Mouse (Mus musculus): ENCODE measurements around the gene Rab12. TPM values are rescaled to one million over a fixed set of nuclear protein-coding genes. Genes with fewer than 3 reads are reported as not detected.

The Rab12 gene
- polyA plus RNA-seq, 1 experiment from 2014 or later, result 51.0 TPM

- H3K9ac ChIP-seq (ENCODE audit: low read depth, low read length), result no peak overlapping the region
- DNase-seq (ENCODE audit: low spot score) (no peak), ATAC-seq (replicated peaks; ENCODE audit: low FRiP score, low read depth) (no peak)
- TF ChIP-seq CTCF (IDR thresholded peaks at IDR 0.05; ENCODE audit: low read depth), result no peak
- no peak overlapping the region for H3K27ac ChIP-seq
- H3K9me3 ChIP-seq (replicated peaks; ENCODE audit: low read length), result no peaks in the 10 kb centered on the region
- no peak overlapping the region for H3K4me3 ChIP-seq (replicated peaks; ENCODE audit: low read depth, low read length)
- H3K4me2 ChIP-seq (ENCODE audit: low read length), result no peak overlapping the region
- no peaks in the 10 kb centered on the region for H3K27me3 ChIP-seq (ENCODE audit: insufficient read depth, low read length)
- no peaks in the 10 kb centered on the region for H3K4me1 ChIP-seq (replicated peaks; ENCODE audit: insufficient read depth, low read length)
- peaks cover 28% of the 10 kb centered on the region; the same call in 1 of the 2 replicates for H3K36me3 ChIP-seq (ENCODE audit: insufficient read depth, low read length)
- WGBS, result 87% methylated on average over 2 of the region's 2 CpGs
Observed at GRCm38 (mm10) chr17:66504248-66504647, 15.3 kb downstream of the Rab12 start.

- 64% methylated on average over 9 of the region's 9 CpGs for WGBS
- H3K36me3 ChIP-seq (ENCODE audit: insufficient read depth, low read length), result peaks cover 30% of the 10 kb centered on the region; the same call in 1 of the 2 replicates
Observed at GRCm38 (mm10) chr17:66503466-66503865, 16.1 kb downstream of the Rab12 start.

GRCm38 (mm10) chr17:66502865-66503264 lies 16.7 kb downstream of the Rab12 start:
- ATAC-seq (replicated peaks; ENCODE audit: low FRiP score, low read depth) (peak; percentile 81), DNase-seq (ENCODE audit: low spot score) (no peak)
- TF ChIP-seq CTCF (IDR thresholded peaks at IDR 0.05; ENCODE audit: low read depth), result no peak
- no peak overlapping the region for H3K4me2 ChIP-seq (ENCODE audit: low read length)
- H3K9ac ChIP-seq (ENCODE audit: low read depth, low read length), result no peak overlapping the region
- peaks cover 31% of the 10 kb centered on the region; the same call in 1 of the 2 replicates for H3K36me3 ChIP-seq (ENCODE audit: insufficient read depth, low read length)
- no peak overlapping the region for H3K27ac ChIP-seq
- no peak overlapping the region for H3K4me3 ChIP-seq (replicated peaks; ENCODE audit: low read depth, low read length)
- WGBS, result 70% methylated on average over 6 of the region's 6 CpGs
- no peaks in the 10 kb centered on the region for H3K4me1 ChIP-seq (replicated peaks; ENCODE audit: insufficient read depth, low read length)
- H3K9me3 ChIP-seq (replicated peaks; ENCODE audit: low read length), result no peaks in the 10 kb centered on the region
- H3K27me3 ChIP-seq (ENCODE audit: insufficient read depth, low read length), result no peaks in the 10 kb centered on the region

More at GRCm38 (mm10) chr17:66503466-66503865, 16.1 kb downstream of the Rab12 start:
- Histone ChIP-seq H3K9ac (ENCODE audit: low read depth, low read length) (no peak overlapping the region), H3K27ac (0 out of 2 replicates have a peak overlapping the region, but pooled peaks have one; percentile 6), H3K4me2 (ENCODE audit: low read length) (no peak overlapping the region), H3K4me1 (replicated peaks; ENCODE audit: insufficient read depth, low read length) (no peaks in the 10 kb centered on the region), H3K27me3 (ENCODE audit: insufficient read depth, low read length) (no peaks in the 10 kb centered on the region), H3K4me3 (replicated peaks; ENCODE audit: low read depth, low read length) (no peak overlapping the region), H3K9me3 (replicated peaks; ENCODE audit: low read length) (no peaks in the 10 kb centered on the region)
- no peak for TF ChIP-seq CTCF (IDR thresholded peaks at IDR 0.05; ENCODE audit: low read depth)
- DNase-seq (ENCODE audit: low spot score) (no peak), ATAC-seq (replicated peaks; ENCODE audit: low FRiP score, low read depth) (no peak)

GRCm38 (mm10) chr17:66498598-66498997 lies 20.9 kb downstream of the Rab12 start:
- Histone ChIP-seq H3K27me3 (ENCODE audit: insufficient read depth, low read length) (no peaks in the 10 kb centered on the region), H3K9ac (ENCODE audit: low read depth, low read length) (no peak overlapping the region), H3K27ac (no peak overlapping the region), H3K9me3 (replicated peaks; ENCODE audit: low read length) (no peaks in the 10 kb centered on the region), H3K4me1 (replicated peaks; ENCODE audit: insufficient read depth, low read length) (no peaks in the 10 kb centered on the region), H3K36me3 (ENCODE audit: insufficient read depth, low read length) (peaks cover 40% of the 10 kb centered on the region), H3K4me2 (ENCODE audit: low read length) (no peak overlapping the region), H3K4me3 (replicated peaks; ENCODE audit: low read depth, low read length) (no peak overlapping the region)
- whole genome bisulfite sequencing, result 88% methylated on average over 14 of the region's 14 CpGs
- DNase-seq (ENCODE audit: low spot score) (no peak), ATAC-seq (replicated peaks; ENCODE audit: low FRiP score, low read depth) (no peak)
- no peak for TF ChIP-seq CTCF (IDR thresholded peaks at IDR 0.05; ENCODE audit: low read depth)

- H3K27me3 ChIP-seq (ENCODE audit: insufficient read depth, low read length), result no peaks in the 10 kb centered on the region
- no peaks in the 10 kb centered on the region for H3K9me3 ChIP-seq (replicated peaks; ENCODE audit: low read length)
- no peaks in the 10 kb centered on the region for H3K4me1 ChIP-seq (replicated peaks; ENCODE audit: insufficient read depth, low read length)
- WGBS, result 69% methylated on average over 9 of the region's 9 CpGs
- H3K9ac ChIP-seq (ENCODE audit: low read depth, low read length), result no peak overlapping the region
- ATAC-seq (replicated peaks; ENCODE audit: low FRiP score, low read depth) (no peak), DNase-seq (ENCODE audit: low spot score) (no peak)
- H3K4me3 ChIP-seq (replicated peaks; ENCODE audit: low read depth, low read length), result no peak overlapping the region
- H3K27ac ChIP-seq, result no peak overlapping the region
- no peak for TF ChIP-seq CTCF (IDR thresholded peaks at IDR 0.05; ENCODE audit: low read depth)
- peaks cover 40% of the 10 kb centered on the region for H3K36me3 ChIP-seq (ENCODE audit: insufficient read depth, low read length)
- H3K4me2 ChIP-seq (ENCODE audit: low read length), result no peak overlapping the region
Observed at GRCm38 (mm10) chr17:66496589-66496988, 22.9 kb downstream of the Rab12 start.

GRCm38 (mm10) chr17:66490022-66490601 lies 29.4 kb downstream of the Rab12 start:
- no peak overlapping the region for H3K9ac ChIP-seq (ENCODE audit: low read depth, low read length)
- WGBS, result 45% methylated on average over 10 of the region's 10 CpGs
- no peak for ATAC-seq (replicated peaks; ENCODE audit: low FRiP score, low read depth)

More at GRCm38 (mm10) chr17:66490022-66490601, 29.4 kb downstream of the Rab12 start:
- peak; percentile 77 for DNase-seq (ENCODE audit: low spot score)
- Histone ChIP-seq H3K4me2 (ENCODE audit: low read length) (no peak overlapping the region), H3K27ac (no peak overlapping the region), H3K9me3 (replicated peaks; ENCODE audit: low read length) (no peaks in the 10 kb centered on the region), H3K4me1 (replicated peaks; ENCODE audit: insufficient read depth, low read length) (no peaks in the 10 kb centered on the region), H3K4me3 (replicated peaks; ENCODE audit: low read depth, low read length) (no peak overlapping the region), H3K27me3 (ENCODE audit: insufficient read depth, low read length) (no peaks in the 10 kb centered on the region), H3K36me3 (ENCODE audit: insufficient read depth, low read length) (peaks cover 5% of the 10 kb centered on the region; the same call in 1 of the 2 replicates)
- peak; percentile 99 for TF ChIP-seq CTCF (IDR thresholded peaks at IDR 0.05; ENCODE audit: low read depth)

Measured in kidney, postnatal 0 days (tissue).